Mouse (Mus musculus): ENCODE measurements around the gene Gckr. TPM values are rescaled to one million over a fixed set of nuclear protein-coding genes. Genes with fewer than 3 reads are reported as not detected.

Gckr gene
- total RNA-seq (2021): under 1 TPM; 0.09 to 0.25 TPM
- long read RNA-seq, partial matches to known transcripts: 0 of 1 reads
- long read RNA-seq, other reads (novel, unspliced or antisense): 1 of 1 reads

DNA sequence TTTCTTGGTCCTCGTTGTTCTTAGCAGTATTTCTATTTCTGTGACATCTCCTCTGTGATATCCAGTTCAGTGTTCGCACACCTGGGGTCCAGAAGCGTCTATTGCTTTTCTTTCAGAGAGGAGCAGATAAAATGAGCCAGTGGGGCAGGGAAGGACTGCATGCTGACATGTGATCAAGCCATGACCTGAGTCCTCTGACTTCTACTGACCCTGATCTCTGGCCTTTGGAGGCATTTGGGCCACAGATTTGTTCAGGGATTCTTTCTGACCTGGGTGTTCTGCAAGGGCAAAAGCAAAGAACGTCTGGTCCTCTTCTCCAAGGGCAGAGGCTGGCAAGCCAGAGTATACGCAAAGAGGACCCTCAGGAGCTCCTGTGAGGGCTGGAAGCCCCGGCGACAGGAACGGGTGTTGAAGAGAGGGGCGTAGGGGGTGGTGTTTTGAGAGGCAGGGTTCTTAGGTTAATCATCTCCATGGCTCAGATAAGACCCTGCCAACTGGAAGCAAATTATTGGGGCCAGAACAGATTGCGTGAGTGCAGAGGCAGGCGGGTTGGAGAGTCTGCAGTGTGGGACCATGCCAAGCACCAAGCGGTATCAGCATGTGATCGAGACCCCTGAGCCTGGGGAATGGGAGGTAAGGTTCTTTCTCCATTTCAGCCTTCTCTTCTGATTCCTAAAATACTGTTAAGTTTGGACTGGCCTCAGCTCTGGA, at the start of gene Gckr:
TSS of gene Gckr (plus strand) at position 397 of the 711 bp plus-strand sequence.
- no peak for DNase-seq (ENCODE audit: low spot score in 2 of 2)

DNA sequence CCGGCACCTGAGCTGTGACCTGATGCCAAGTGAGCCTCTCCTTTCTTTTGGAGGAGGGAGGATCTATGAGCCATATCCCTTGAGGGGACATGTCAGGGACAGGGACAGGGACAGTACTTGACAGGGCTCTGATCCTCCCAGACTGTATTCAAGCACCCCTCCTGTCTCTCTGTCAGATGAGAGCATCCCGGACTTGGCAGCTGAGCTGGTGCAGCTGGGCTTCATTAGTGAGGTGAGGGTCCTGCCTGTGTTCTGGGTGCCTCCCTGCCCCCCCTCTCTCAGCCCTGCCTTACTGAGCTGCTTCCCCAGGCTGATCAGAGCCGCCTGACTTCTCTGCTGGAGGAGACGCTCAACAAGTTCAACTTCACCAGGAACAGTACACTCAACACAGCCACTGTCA, 46.5 kb upstream of the Gckr start:
- no peak for DNase-seq (ENCODE audit: low spot score in 2 of 2)

DNA sequence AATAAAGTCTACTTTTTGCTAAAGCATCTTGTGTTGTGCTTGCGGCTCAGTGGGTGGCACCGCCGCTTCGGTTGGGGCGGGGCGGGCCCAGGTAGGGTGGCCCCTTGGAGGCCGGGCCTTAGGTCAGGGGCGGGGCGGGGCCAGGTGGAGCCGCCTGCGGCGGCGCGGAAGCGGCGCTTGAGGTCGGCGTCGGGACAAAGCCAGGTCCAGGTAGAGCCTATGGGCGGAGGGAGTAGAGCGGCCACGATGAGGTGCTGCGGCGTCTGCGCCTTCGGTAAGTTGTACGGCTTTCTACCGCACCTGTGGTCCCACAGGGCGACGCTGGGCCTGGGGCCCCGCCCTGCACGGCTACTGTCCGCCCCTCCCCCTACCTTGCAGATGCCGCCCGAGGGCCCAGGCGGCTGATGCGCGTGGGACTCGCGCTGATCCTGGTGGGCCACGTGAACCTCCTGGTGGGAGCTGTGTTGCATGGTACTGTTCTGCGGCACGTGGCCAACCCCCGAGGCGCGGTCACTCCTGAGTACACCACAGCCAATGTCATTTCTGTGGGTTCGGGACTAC, 45.6 kb upstream of the Gckr start, which contains the start of gene Krtcap3:
TSS of gene Krtcap3 (plus strand) at position 151 of the 561 bp plus-strand sequence.
- peak; percentile 21 to 34 for DNase-seq (ENCODE audit: low spot score in 2 of 2)

DNA sequence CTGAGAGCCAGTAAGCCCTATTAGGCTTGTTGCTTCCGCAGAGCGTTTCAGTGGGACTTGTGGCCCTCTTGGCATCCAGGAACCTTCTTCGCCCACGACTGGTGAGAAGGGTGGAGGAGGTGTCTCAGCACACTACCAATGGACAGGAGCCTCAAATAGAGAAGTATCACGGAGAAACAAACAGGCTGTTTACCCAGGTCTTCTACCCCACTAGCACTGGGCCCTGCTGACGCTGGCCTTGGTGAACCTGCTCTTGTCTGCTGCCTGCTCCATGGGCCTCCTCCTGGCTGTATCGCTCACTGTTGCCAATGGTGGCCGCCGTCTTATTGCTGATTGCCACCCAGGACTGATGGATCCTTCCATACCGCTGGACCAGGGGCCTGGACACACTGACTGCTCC, 45.1 kb upstream of the Gckr start:
- DNase-seq (ENCODE audit: low spot score in 2 of 2): no peak

DNA sequence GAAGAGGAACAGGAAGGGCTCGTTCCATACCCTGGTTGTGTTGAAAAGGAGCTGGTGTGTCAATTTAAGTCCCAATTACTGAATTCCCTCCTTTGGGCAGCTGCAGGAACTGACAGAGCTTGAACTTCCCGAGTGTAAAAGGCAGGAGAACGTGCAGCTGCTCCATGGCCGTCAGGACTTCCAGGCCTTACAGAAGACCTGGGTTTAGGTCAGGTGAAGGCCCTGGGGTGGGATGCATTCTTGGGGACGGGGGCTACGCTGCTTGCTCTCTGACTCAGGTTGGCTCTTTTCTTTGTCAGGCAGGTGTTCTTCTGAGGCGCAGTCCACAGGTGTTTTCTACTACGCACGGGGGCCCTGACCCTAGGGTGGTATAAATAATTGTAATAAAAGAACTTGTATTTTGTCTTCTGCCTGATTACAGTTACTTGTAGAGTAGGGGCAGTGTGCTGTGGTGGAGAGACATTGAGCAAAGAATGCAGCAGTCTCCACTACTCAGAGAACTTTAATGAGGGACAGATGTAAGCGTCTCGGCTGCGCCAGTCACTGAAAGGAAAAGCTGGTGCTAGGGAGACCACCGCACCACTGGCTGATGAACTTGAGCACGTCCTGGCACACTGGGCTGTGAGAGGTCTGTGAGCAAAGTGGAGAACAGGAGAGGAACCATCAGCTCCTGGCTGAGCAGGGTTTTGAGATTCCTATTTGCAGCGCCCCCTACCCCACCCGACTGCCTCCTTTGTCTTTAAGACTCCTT, 44.3 kb upstream of the Gckr start:
- no peak for DNase-seq (ENCODE audit: low spot score in 2 of 2)

DNA sequence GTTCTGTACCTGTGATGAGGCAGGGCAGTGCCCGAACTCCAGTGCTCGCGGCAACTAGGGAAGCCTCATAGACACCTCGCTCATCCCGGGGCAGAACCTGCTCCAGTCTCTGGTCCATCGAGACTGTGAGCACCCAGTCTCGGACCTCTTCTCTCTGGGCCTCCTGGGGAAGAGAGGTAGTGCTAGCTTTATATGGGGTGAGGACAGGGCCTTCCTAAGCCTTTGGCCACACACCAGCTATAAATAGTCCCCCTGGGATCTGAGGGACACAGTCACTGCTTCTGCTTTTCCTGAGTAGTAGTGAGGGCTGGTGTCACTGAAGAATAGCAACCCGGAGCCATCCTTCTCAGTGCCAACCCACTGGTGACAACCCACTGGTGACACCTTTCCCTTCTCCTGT, 43.4 kb upstream of the Gckr start:
- no peak for DNase-seq (ENCODE audit: low spot score in 2 of 2)

DNA sequence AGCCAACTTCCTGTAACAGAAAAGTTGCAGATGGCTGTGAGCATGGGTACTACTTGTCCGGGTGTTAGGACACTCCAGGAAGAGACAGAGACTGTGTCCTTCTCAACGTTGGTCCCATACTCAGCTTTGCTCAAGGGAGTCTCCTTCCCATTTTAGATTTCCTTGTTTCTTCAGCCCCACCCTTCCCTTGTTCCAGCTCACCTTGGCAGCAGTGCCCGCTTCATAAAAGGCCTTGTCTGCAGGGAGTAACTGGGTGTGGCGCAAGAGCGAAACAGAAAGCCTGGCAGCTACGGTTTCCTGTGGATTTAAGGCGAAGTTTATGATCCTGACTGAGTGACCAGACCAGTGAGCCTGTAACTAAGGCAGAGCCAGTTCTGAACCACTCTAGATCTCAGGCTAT, 42.8 kb upstream of the Gckr start:
- no peak for DNase-seq (ENCODE audit: low spot score in 2 of 2)

DNA sequence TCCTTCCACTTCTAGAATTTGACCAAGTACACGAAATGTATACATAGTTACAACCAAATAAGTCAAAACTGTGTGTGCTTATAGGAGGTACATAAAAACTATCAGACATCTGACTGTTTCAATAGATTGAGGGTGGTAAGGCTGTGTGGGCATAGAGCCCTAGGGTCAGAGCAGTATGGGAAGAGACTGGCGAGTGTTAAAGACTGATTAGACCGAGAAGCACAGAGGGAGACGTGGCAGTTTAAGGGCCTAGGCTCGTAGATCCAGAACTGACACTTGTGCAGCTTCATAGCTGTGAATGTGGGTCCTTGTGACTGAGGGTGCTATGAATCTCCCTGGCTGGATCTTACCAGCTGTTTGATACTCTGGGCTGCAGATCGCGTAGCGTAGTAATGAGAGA, 42.3 kb upstream of the Gckr start:
- no peak for DNase-seq (ENCODE audit: low spot score in 2 of 2)

DNA sequence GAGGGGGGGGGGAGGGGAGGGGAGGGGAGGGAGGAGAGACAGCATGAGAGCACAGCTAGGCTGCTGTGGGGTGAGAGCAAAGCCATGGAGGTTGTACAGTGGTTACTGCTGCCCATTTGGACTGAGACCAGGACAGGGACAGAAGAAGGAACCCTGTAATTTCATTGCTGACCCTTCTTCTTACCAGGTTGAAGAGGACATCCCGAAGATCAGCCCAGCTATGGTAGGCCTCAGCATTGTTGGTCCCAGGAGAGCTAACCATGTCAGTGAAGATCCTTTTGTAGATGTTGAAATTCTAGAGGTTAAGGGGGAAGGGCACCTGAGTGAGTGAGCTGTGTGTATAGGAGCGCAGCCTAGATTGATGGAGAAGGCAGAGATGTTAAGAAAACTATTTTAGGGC, 41.9 kb upstream of the Gckr start:
- no peak for DNase-seq (ENCODE audit: low spot score in 2 of 2)

DNA sequence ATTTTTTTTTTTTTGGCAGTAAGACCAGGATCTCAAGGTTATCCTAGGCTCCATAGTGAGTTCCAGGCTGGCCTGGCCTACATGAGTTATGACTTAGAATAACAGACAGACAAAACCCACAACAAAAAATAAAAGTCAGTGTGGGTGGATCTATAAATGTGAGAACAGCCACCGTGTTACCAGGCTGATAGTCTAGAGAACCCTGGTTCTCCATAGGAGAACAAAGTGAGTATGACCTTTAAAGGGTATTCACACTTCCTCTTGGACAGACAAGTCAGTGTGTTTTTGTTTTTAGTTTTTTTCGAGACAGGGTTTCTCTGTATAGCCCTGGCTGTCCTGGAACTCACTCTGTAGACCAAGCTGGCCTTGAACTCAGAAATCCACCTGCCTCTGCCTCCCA, 41.3 kb upstream of the Gckr start:
- no peak for DNase-seq (ENCODE audit: low spot score in 2 of 2)

DNA sequence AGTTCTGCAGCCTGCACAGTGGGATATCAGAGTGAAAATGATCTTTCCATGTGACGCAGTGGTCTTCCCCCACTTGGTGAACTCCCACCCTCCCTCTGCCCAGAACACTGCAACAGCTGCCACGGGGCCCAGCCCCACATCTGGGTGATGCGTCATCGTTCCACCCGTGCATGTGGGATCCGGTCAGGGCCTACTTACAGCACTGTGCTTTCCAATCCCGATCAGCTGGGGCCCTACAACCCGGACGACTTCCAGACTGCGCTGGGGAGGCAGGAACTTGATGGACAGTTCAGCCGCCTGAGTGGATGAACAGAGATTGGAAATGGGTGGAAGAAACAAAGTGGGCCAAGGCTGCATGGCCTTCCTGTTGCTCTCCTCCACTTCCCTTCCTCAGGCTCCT, 39.6 kb upstream of the Gckr start:
- no peak for DNase-seq (ENCODE audit: low spot score in 2 of 2)

DNA sequence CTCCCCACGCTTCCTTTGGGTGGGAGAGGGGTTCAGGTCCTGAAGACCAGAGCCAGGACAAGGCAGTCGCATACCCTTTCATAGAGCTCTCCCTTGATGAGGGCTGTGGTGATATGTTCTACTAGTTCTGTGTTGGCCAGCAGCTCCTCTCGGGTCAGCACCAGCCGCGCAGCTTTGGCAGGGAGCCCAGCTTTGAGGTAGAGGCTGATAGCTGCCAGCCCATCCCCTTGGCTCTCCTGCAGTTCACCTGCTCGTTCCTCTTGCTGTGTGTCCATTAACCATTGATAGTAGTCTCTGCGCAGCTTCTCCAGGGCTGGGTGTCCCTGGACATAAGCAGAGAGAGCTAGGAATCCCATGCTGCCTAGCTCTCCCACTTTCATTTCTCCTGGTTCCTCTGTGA, 31.1 kb upstream of the Gckr start:
- no peak for DNase-seq (ENCODE audit: low spot score in 2 of 2)

DNA sequence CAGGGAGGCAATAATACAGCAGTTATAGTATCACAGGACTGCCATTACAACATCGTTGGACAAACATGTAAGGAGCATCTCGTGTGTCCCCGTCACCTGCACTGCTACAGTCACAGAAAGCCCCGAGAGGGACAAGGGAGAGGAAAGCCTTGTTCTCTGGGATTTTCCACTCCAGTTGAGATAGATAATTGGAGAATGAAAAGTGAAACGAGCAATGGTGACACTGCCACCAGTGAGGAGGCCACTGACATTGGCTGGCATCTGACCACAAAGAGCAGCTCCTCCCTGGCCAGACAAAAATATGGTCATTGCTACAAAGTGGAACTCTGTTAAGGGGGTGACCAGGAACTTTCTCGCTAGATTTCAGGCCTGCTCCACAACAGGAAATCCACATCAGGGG, 29.6 kb upstream of the Gckr start:
- no peak for DNase-seq (ENCODE audit: low spot score in 2 of 2)

DNA sequence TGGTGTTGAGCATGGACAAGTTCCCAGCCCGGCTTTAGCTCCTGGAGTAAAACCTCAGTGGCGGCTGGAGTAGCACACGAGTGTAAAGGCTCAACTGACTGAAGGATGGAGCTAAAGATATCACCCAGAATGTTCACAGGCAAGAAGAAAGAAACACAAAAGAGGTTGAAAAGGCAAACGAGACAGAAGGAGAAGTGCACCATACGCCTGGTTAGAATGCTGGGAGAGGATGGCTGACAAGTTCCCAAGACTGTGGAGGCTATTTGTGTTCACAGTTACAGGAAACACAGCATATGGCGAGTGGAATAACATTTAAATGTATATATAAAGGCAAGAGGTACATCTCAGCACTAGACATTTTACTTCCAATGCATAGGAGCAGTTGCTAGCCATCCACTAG, 24.2 kb upstream of the Gckr start:
- no peak for DNase-seq (ENCODE audit: low spot score in 2 of 2)

DNA sequence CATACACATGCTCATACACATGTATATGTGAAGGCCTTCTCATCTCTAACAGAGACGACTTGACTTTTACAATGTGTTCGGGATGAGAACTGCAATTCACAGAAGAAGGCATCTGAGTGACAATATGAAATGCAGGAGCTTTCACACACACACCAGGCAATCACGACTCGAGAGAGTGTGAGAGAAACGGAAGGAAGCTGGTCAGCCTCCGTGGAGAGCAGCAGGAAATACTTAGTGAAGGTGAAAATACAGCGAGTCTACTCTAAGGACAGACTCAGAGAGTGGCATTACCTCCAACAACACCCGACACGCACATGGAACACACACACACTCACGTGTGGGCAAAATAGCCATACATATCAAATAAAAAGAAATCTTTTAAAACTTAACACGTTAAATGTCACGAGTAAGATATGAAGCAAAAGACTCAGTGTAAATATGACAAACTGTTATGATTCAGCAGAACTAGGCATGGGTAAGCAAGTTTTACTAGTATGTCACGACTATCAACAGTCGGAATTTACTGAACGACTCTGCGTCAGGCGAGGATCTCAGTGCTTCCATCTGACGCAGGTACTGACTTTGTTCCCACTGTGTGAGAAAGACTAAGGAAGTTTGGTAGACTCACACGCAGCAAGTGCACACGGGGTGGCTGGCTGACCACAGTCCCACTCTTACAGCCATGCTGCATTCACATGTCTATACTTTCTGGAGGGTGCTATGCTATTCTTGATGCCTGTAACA, 17.8 kb upstream of the Gckr start:
- no peak for DNase-seq (ENCODE audit: low spot score in 2 of 2)

DNA sequence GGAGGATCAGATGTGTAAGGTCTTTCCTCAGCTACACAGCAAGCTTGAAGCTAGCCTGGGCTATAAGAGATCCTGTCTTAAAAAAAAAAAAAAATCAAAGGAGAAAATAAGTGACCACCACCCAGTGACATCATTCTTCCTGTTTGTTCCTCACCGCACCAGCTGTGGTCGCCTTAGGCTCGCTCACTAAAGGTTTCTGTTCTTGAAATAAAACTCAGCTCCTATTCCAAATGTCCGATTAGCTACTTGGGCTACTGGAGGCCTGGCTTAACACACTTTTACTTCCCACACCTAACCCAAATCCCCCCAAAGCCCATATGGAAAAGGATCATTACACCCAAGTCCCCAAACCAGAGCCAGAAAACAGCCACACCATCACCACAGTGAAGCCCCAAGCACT, 9.0 kb upstream of the Gckr start:
- no peak for DNase-seq (ENCODE audit: low spot score in 2 of 2)

DNA sequence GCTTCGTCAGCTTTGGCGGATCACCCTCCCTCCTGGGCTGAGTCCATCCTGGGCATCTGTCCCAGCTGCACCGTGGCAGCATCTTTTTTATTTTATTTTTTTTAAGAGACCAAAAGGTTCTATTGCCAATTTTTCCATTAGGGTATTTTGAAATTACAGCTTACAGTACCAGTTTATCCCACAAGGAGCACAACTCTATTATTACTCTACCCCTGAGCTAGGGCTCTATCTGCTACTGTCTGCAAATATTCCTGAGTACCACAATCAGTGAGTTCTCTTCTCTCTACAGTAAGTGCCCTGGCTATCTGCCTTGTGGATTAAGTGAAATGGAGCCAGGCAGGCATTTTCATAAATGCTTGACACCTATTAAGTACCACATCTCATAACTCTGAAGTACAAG, 8.6 kb upstream of the Gckr start:
- no peak for DNase-seq (ENCODE audit: low spot score in 2 of 2)

DNA sequence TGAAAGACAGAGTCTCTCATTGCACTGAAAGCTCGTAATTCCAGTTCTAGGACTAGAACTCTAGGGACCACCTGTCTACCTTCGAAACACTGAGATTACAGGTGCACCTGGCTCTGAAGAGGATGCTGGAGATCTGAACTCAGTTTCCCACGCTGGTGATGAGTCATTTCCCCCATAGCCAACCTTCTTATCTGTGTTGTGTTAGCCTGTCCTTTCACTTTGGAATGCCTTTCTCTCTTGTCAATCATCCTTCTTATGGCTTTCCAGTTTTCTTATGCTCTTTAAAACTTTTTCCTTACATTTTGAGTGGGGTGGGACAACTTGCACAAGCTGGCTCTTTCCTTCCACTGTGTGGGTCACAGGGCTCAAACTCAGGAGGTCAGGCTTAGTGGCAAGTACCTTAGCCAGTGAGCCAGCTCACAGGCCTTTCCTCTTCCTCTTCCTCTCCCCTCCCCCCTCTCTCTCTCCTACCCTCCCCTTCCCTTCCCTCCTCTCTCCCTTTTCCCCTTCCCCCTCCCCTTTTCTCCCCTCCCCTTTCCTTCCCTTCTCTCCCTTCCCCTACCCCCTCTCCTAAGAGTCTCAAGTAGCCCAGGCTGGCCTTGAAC, 7.5 kb upstream of the Gckr start:
- DNase-seq (ENCODE audit: low spot score in 2 of 2): no peak

DNA sequence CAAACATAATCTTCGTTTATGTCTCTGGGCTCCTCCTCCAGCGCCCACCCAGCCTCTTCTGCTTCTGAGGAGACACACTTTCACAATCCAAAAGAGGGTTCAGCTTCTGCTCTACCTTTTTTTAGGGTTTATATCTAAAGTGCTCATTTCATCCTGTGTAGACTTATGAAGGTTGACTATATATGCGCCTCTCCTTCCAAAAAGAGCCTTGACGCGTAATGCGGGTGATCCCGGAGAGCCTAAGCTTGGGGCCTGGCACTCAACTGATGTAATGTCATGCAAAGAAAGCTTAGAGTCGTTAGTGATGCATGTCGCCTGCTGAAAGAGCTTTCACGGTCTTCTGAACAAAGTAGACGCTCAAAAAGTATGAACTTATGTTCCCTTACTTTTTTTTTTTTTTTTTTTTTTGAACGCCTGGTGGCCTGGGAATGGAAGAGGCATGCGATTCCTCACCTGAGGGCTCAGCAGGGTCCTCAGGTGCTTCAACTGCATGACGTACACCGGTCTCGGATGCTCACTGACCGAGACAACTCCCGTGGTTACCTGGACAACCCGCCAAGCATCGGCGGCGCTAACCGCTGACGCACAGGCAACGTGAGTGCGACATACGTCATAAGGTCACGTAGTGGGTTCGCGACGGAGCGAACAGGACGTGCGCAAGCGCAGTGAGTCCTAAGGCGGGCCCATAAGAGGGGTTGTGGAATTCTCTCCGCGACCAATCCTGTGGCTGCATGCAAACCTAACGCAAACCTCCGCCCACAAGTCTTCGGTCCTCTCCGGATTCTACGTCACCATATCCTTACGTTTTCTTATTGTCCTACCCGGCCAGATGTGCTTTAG, 6.5 kb upstream of the Gckr start, which contains the start of gene Ift172:
TSS of gene Ift172 (minus strand) at position 596 of the 840 bp plus-strand sequence.
- DNase-seq (ENCODE audit: low spot score in 2 of 2): peak; percentile 93 to 94

DNA sequence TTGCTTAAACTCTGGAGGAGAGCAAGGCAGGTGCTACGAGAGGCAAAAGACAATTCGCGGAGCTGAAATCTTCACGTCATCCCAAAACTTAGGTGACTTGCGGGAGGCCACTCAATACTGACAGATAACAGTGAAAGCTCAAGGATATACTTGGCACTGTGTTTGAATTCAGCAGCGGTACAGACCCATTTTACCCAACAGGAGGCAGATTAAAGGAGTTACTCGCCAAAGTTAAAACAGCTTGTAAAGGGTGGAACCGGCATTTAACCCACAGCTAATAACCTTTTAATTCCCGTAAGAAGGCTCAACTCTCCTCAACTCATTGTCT, 5.9 kb upstream of the Gckr start:
- no peak for DNase-seq (ENCODE audit: low spot score in 2 of 2)
